Mouse (Mus musculus) lung, adult 2 months (tissue): Measurements from ENCODE around the gene Hoxa5. TPM values are rescaled to one million over a fixed set of nuclear protein-coding genes. Genes with fewer than 3 reads are reported as not detected.

ENCODE experiments used
- DNase-seq: peaks from one replicate; pipeline ENCODE4 v3.0.0; 2022
- H3K4me1 ChIP-seq: fragments of 200-500 bp; 2 replicates; pipeline ENCODE4 v1.6.1; 2011; ENCODE audit warnings: low read length; ENCODE audit not compliant: control insufficient read depth, insufficient read depth
- H3K4me3 ChIP-seq: fragments of 200-500 bp; replicated peaks from 2 replicates; pipeline ENCODE3; 2011; ENCODE audit warnings: low read depth, mild to moderate bottlenecking, control low read depth, low read length; ENCODE audit errors: extremely low read depth
- CTCF ChIP-seq: fragments of 200-500 bp; IDR thresholded peaks from 2 replicates; pipeline ENCODE4 v1.5.1; 2011; ENCODE audit warnings: mild to moderate bottlenecking, low read length, control low read depth; ENCODE audit not compliant: insufficient read depth
- POLR2A ChIP-seq: fragments of 200-500 bp; IDR thresholded peaks from 2 replicates; pipeline ENCODE4 v1.6.1; 2011; ENCODE audit warnings: low read depth, mild to moderate bottlenecking, control low read depth, low read length, borderline replicate concordance; ENCODE audit errors: extremely low read depth
- WGBS: fragments of 180-500 bp; shearing (Covaris S2); methylation state at CpG from one replicate; pipeline ENCODE4 v1.1.7; 2018; 5-methylcytosine and 5-hydroxymethylcytosine counted together
- polyA plus RNA-seq: library from polyadenylated mRNA; depleted of rRNA; stranded (reverse); fragments of >200 nt; gene quantifications from 2 replicates; pipeline ENCODE4 v1.2.3, GENCODE M21; 2012

Gene Hoxa5
- polyA plus RNA-seq, 1 experiment: 29.1 TPM

GRCm38 (mm10) chr6:52178918-52179665 is 25.3 kb downstream of the Hoxa5 start:
- H3K4me3 ChIP-seq: peak overlapping the region; percentile 63
- DNase-seq: peak; percentile 25
- 21% methylated on average over 4 of the region's 4 CpGs for WGBS
- TF ChIP-seq POLR2A (no peak), CTCF (no peak)
- H3K4me1 ChIP-seq: peaks cover 2% of the 10 kb centered on the region; the same call in 1 of the 2 replicates

- 23% methylated on average over 9 of the region's 9 CpGs for WGBS
- DNase-seq: peak; percentile 13
- Histone ChIP-seq H3K4me3 (peak overlapping the region; percentile 58), H3K4me1 (peaks cover 2% of the 10 kb centered on the region; the same call in 1 of the 2 replicates)
- TF ChIP-seq CTCF: no peak
- TF ChIP-seq POLR2A: no peak
These were observed 26.6 kb downstream of the Hoxa5 start for GRCm38 (mm10) chr6:52177806-52178205.

GRCm38 (mm10) chr6:52177061-52177735 is 27.2 kb downstream of the Hoxa5 start, which contains the start of gene 5730596B20Rik:
5730596B20Rik (plus strand) TSS chr6:52177498.
- Histone ChIP-seq H3K4me3 (peak within 1 kb of the TSS; percentile 60), H3K4me1 (peaks cover 4% of the 10 kb centered on the region; the same call in 1 of the 2 replicates)
- TF ChIP-seq CTCF: no peak
- peak; percentile 20; the same call in 1 of the 2 replicates for TF ChIP-seq POLR2A
- no peak for DNase-seq
- 16% methylated on average over 36 of the region's 36 CpGs for WGBS

- no peak for DNase-seq
- TF ChIP-seq CTCF (no peak), POLR2A (no peak)
- 14% methylated on average over 6 of the region's 6 CpGs for WGBS
- H3K4me1 ChIP-seq: peaks cover 4% of the 10 kb centered on the region; the same call in 1 of the 2 replicates
- peak overlapping the region; percentile 60 for H3K4me3 ChIP-seq
These were observed 28.0 kb downstream of the Hoxa5 start for GRCm38 (mm10) chr6:52176391-52176790.

DNA sequence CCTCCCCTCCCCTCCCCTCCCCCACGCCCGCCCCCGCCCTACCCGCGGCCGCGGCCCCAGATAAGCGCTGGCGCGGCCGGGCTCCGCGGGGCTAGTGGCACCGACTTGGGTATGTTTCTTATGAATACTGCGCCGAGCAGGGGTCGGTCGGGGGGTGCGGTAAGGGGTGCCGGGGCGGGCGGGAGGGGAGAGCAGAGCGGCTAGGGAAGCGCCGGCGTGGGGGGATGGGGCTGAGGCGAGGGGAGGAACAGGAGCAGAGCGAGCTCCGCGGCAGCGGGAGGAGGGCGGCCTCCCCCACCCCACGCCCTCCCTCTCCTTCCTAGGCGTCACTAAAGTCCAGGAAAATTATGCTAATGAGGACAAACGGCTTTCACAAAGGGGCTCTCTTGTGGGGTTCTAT is 28.5 kb downstream of the Hoxa5 start:
- no peak for DNase-seq
- H3K4me1 ChIP-seq: peaks cover 4% of the 10 kb centered on the region; the same call in 1 of the 2 replicates
- no peak for TF ChIP-seq CTCF
- no peak for TF ChIP-seq POLR2A
- peak overlapping the region; percentile 44 for H3K4me3 ChIP-seq
- WGBS: 11% methylated on average over 30 of the region's 35 CpGs

- 5% methylated on average over 41 of the region's 41 CpGs for WGBS
- no peak for TF ChIP-seq CTCF
- TF ChIP-seq POLR2A: no peak
- DNase-seq: no peak
- Histone ChIP-seq H3K4me3 (peak overlapping the region; percentile 44), H3K4me1 (peaks cover 4% of the 10 kb centered on the region; the same call in 1 of the 2 replicates)
These were observed 29.2 kb downstream of the Hoxa5 start for GRCm38 (mm10) chr6:52174968-52175751.

GRCm38 (mm10) chr6:52173648-52174047 is 30.7 kb downstream of the Hoxa5 start:
- no peak overlapping the region for H3K4me3 ChIP-seq

DNA sequence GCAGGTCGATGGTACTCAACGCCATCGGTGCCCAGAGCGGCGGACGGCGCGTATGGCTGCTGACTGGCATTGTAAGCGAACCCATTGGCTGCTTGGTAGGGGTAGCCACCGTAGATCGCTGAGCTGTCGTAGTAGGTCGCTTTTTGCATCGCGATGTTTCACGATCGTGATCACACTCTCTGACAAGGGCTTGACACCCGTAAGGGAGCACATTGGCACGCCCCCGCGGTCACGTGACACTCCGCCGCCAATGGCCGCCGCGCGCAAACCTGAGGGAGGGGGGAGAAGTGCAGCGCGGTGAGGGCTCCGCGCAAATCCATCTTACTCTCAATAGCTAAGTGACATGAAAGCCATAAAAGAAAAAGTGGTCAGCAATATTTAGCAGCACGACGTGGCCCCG is 31.9 kb downstream of the Hoxa5 start:
- DNase-seq: peak; percentile 79
- Histone ChIP-seq H3K4me3 (peak overlapping the region; percentile 65), H3K4me1 (peaks cover 9% of the 10 kb centered on the region)
- WGBS: 11% methylated on average over 35 of the region's 35 CpGs
- TF ChIP-seq CTCF: no peak
- peak; percentile 71; the same call in 1 of the 2 replicates for TF ChIP-seq POLR2A

More at GRCm38 (mm10) chr6:52173648-52174047, 30.7 kb downstream of the Hoxa5 start:
- WGBS: 22% methylated on average over 4 of the region's 4 CpGs
- no peak for TF ChIP-seq POLR2A
- no peak for TF ChIP-seq CTCF
- DNase-seq: no peak
- peaks cover 9% of the 10 kb centered on the region for H3K4me1 ChIP-seq

GRCm38 (mm10) chr6:52171938-52172337 is 32.4 kb downstream of the Hoxa5 start:
- DNase-seq: no peak
- 47% methylated on average over 7 of the region's 7 CpGs for WGBS
- H3K4me3 ChIP-seq: no peak overlapping the region
- TF ChIP-seq CTCF: no peak
- TF ChIP-seq POLR2A: no peak
- peaks cover 9% of the 10 kb centered on the region for H3K4me1 ChIP-seq

- no peak for TF ChIP-seq POLR2A
- TF ChIP-seq CTCF: no peak
- Histone ChIP-seq H3K4me3 (no peak overlapping the region), H3K4me1 (peaks cover 7% of the 10 kb centered on the region)
- DNase-seq: no peak
- 27% methylated on average over 4 of the region's 4 CpGs for WGBS
These were observed 33.1 kb downstream of the Hoxa5 start for GRCm38 (mm10) chr6:52171331-52171730.
